In genomic region chr14:75283609-75284192, GRCm38 (mm10) we compare ENCODE assay signal across 7 mouse cellular contexts. TPM values are rescaled to one million over a fixed set of nuclear protein-coding genes. Genes with fewer than 3 reads are reported as not detected.
DNase-seq lines count a peak whose midpoint lies in the region; ATAC-seq and TF ChIP-seq lines count a peak whose summit lies in the region.

No protein-coding gene starts in this region.

- 5% methylated on average over 19 of the region's 19 CpGs for WGBS in lung, adult 2 months
- WGBS in forebrain, embryonic 14.5 days, result 6% methylated on average over 19 of the region's 19 CpGs
- WGBS in limb, embryonic 13.5 days, result 4% methylated on average over 19 of the region's 19 CpGs
- WGBS in neural tube, embryonic 12.5 days, result 6% methylated on average over 19 of the region's 19 CpGs

- no peak for TF ChIP-seq POLR2A in lung, adult 2 months (IDR thresholded peaks at IDR 0.05; ENCODE audit: borderline replicate concordance, extremely low read depth, low read depth, low read length)

- no peak for TF ChIP-seq CTCF in lung, adult 2 months (IDR thresholded peaks at IDR 0.05; ENCODE audit: insufficient read depth, low read length)

- H3K4me1 ChIP-seq in lung, adult 2 months (ENCODE audit: control insufficient read depth, insufficient read depth, low read length), result no peaks in the 10 kb centered on the region; the same call in 1 of the 2 replicates
- H3K4me1 ChIP-seq in forebrain, embryonic 14.5 days (ENCODE audit: control insufficient read depth, insufficient read depth, low read length), result peaks cover 10% of the 10 kb centered on the region
- peaks cover 14% of the 10 kb centered on the region for H3K4me1 ChIP-seq in limb, embryonic 13.5 days
- peaks cover 11% of the 10 kb centered on the region for H3K4me1 ChIP-seq in neural tube, embryonic 12.5 days

- H3K4me2 ChIP-seq in forebrain, embryonic 14.5 days (ENCODE audit: low read length), result peak overlapping the region; percentile 60
- peak overlapping the region; percentile 88 for H3K4me2 ChIP-seq in limb, embryonic 13.5 days (replicated peaks)
- H3K4me2 ChIP-seq in neural tube, embryonic 12.5 days (replicated peaks), result peak overlapping the region; percentile 70

- ATAC-seq in forebrain, embryonic 14.5 days, result peak; percentile 16
- ATAC-seq in limb, embryonic 13.5 days (ENCODE audit: low FRiP score, low read depth), result peak; percentile 45
- peak; percentile 74 for ATAC-seq in neural tube, embryonic 12.5 days (ENCODE audit: low FRiP score, low read depth)

- H3K36me3 ChIP-seq in forebrain, embryonic 14.5 days (ENCODE audit: control insufficient read depth, insufficient read depth, low read length), result no peaks in the 10 kb centered on the region
- H3K36me3 ChIP-seq in limb, embryonic 13.5 days, result no peaks in the 10 kb centered on the region
- H3K36me3 ChIP-seq in neural tube, embryonic 12.5 days, result no peaks in the 10 kb centered on the region

- peak overlapping the region; percentile 90 for H3K9ac ChIP-seq in forebrain, embryonic 14.5 days (ENCODE audit: low read length)
- H3K9ac ChIP-seq in limb, embryonic 13.5 days, result peak overlapping the region; percentile 89
- peak overlapping the region; percentile 88 for H3K9ac ChIP-seq in neural tube, embryonic 12.5 days

- H3K4me3 ChIP-seq in lung, adult 2 months (replicated peaks; ENCODE audit: extremely low read depth, low read depth, low read length), result peak overlapping the region; percentile 74
- peak overlapping the region; percentile 99 for H3K4me3 ChIP-seq in forebrain, embryonic 14.5 days (ENCODE audit: low read depth, low read length)
- H3K4me3 ChIP-seq in limb, embryonic 13.5 days, result peak overlapping the region; percentile 68
- peak overlapping the region; percentile 94 for H3K4me3 ChIP-seq in neural tube, embryonic 12.5 days

- no peak for DNase-seq in lung, adult 2 months
- no peak for DNase-seq in lung, postnatal 14 days
- peak; percentile 54 for DNase-seq in cerebellum, adult 9-11 months
- DNase-seq in forebrain, embryonic 14.5 days (ENCODE audit: low spot score), result no peak
- no peak for DNase-seq in thymus, postnatal 25 days

- no peaks in the 10 kb centered on the region for H3K27me3 ChIP-seq in forebrain, embryonic 14.5 days (replicated peaks; ENCODE audit: control insufficient read depth, insufficient read depth, low read length)
- peaks cover 9% of the 10 kb centered on the region for H3K27me3 ChIP-seq in limb, embryonic 13.5 days
- H3K27me3 ChIP-seq in neural tube, embryonic 12.5 days (replicated peaks), result no peaks in the 10 kb centered on the region

- peak overlapping the region; percentile 84; the same call in 1 of the 2 replicates for H3K27ac ChIP-seq in forebrain, embryonic 14.5 days (ENCODE audit: low read depth, low read length)
- H3K27ac ChIP-seq in limb, embryonic 13.5 days, result peak overlapping the region; percentile 39; the same call in 1 of the 2 replicates
- no peak overlapping the region; the same call in 1 of the 2 replicates for H3K27ac ChIP-seq in neural tube, embryonic 12.5 days

- H3K9me3 ChIP-seq in forebrain, embryonic 14.5 days (replicated peaks; ENCODE audit: control insufficient read depth, low read length), result no peaks in the 10 kb centered on the region
- H3K9me3 ChIP-seq in limb, embryonic 13.5 days, result no peaks in the 10 kb centered on the region
- H3K9me3 ChIP-seq in neural tube, embryonic 12.5 days, result no peaks in the 10 kb centered on the region

RNA-seq across cellular contexts. Expression of gene Zc3h13, which starts 0.5 kb away (rescaled TPM):
- 7.7 and 8.7 TPM in 2 replicates for polyA plus RNA-seq in lung, adult 2 months (2012; rRNA removed)
- polyA plus RNA-seq in forebrain, embryonic 14.5 days (2014; fragmentation: Nextera tagmentation; extraction: Ambion mirVana), result 33.9 and 36.4 TPM in 2 replicates
- 36.7 and 41.7 TPM in 2 replicates for polyA plus RNA-seq in limb, embryonic 13.5 days (2015; fragmentation: Nextera tagmentation; extraction: Ambion mirVana)
- polyA plus RNA-seq in neural tube, embryonic 12.5 days (2016; fragmentation: Nextera tagmentation; extraction: Ambion mirVana), result 42.5 and 46.2 TPM in 2 replicates

RNA-seq across cellular contexts. Expression of gene Cpb2, which starts 41.6 kb away (rescaled TPM):
- polyA plus RNA-seq in lung, adult 2 months (2012; rRNA removed), result 0.09 and 0.10 TPM in 2 replicates
- polyA plus RNA-seq in forebrain, embryonic 14.5 days (2014; fragmentation: Nextera tagmentation; extraction: Ambion mirVana), result 0.25 TPM in 1 of 2 replicates, not detected in the other
- polyA plus RNA-seq in limb, embryonic 13.5 days (2015; fragmentation: Nextera tagmentation; extraction: Ambion mirVana), result 0.26 TPM in 1 of 2 replicates, not detected in the other
- polyA plus RNA-seq in neural tube, embryonic 12.5 days (2016; fragmentation: Nextera tagmentation; extraction: Ambion mirVana), result 0.32 TPM in 1 of 2 replicates, not detected in the other

Comparison
In these comparisons a context has a peak if more than half of its experiments do, and no peak if none do; other contexts are left out.
1. ATAC-seq: peak in every context shown above with its lines; median percentile 74 in neural tube, embryonic 12.5 days; 45 in limb, embryonic 13.5 days; 16 in forebrain, embryonic 14.5 days.